22 mouse cellular contexts compared by ENCODE assay signal in the genomic region with DNA sequence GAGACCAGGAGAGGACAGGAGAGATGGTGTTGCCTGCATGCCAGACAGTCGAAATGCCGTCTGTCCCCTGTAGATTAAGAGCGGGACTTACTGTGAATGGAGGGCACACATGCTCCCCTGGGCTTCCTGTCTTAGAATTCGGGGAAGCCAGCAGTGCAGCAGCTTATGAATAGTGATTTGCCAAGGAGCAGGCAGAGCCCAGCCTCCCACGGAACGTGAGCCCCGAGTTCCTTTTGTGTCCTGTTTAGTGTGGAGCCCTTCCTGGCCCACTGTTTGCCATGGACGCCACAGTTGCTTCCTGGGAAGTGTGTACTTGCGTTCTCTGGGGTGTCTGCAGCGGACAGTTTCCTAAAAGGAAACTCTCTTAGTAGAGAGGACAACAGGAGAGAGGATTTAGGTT. TPM values are rescaled to one million over a fixed set of nuclear protein-coding genes. Genes with fewer than 3 reads are reported as not detected.
A peak's percentile ranks its signal among the peaks of the same experiment; 100 is the strongest.
DNase-seq lines count a peak whose midpoint lies in the region; ATAC-seq and TF ChIP-seq lines count a peak whose summit lies in the region.
"Had no signal": no experiment of that assay in that cellular context is flagged by ENCODE, and none has a peak within 500 bp of the region (broad histone marks: within the 10 kb centered on the region; RNA-seq: fewer than 3 reads in every experiment).

No protein-coding gene starts in this region.

- no peak for DNase-seq in heart, postnatal 25 days (ENCODE audit: low spot score)
- peak; percentile 28 for DNase-seq in kidney, postnatal 10 days
- no peak for DNase-seq in midbrain, postnatal 0 days (ENCODE audit: low spot score)
- no peak for DNase-seq in adrenal gland, postnatal 25 days
- DNase-seq: adrenal gland, postnatal 10 days; cerebellum, adult 2 months; kidney, adult 2 months; kidney, postnatal 4 days; liver; liver, postnatal 0 days; thymus, postnatal 4 days had no signal

- no peak for ATAC-seq in heart, embryonic 11.5 days (replicated peaks; ENCODE audit: insufficient number of reproducible peaks, low FRiP score, low TSS enrichment)
- ATAC-seq in kidney, embryonic 14.5 days (ENCODE audit: low FRiP score, low TSS enrichment) = no peak
- ATAC-seq in midbrain, embryonic 13.5 days = no peak
- ATAC-seq in midbrain, postnatal 0 days (ENCODE audit: low FRiP score) = no peak
- ATAC-seq in hematopoietic stem cell, adult 5-6 weeks (replicated peaks in 1 of 2; ENCODE audit: insufficient read depth in 1 of 2, low FRiP score in 2 of 2, low TSS enrichment in 1 of 2, low read depth in 1 of 2, poor library complexity in 2 of 2, severe bottlenecking in 2 of 2) = peak; percentile 12 to 59; a peak in 2 of 4 replicates
- ATAC-seq: forebrain, embryonic 15.5 days; liver, postnatal 0 days had no signal

- H3K4me1 ChIP-seq in heart, embryonic 11.5 days (ENCODE audit: control insufficient read depth, insufficient read depth, low read length) = peaks cover 5% of the 10 kb centered on the region; the same call in 1 of the 2 replicates
- peaks cover 11% of the 10 kb centered on the region for H3K4me1 ChIP-seq in kidney, embryonic 14.5 days (ENCODE audit: control insufficient read depth, insufficient read depth, low read length)
- peaks cover 24% of the 10 kb centered on the region for H3K4me1 ChIP-seq in midbrain, embryonic 13.5 days (replicated peaks)
- peaks cover 5% of the 10 kb centered on the region; the same call in 1 of the 2 replicates for H3K4me1 ChIP-seq in midbrain, postnatal 0 days (ENCODE audit: insufficient read depth, low read length)
- H3K4me1 ChIP-seq: embryonic facial prominence, embryonic 12.5 days had no signal

- H3K9me3 ChIP-seq in heart, embryonic 11.5 days (replicated peaks; ENCODE audit: control insufficient read depth, low read length) = no peaks in the 10 kb centered on the region
- no peaks in the 10 kb centered on the region for H3K9me3 ChIP-seq in kidney, embryonic 14.5 days (ENCODE audit: control insufficient read depth, low read length)
- no peaks in the 10 kb centered on the region for H3K9me3 ChIP-seq in midbrain, embryonic 13.5 days
- no peaks in the 10 kb centered on the region for H3K9me3 ChIP-seq in midbrain, postnatal 0 days (ENCODE audit: low read length)
- H3K9me3 ChIP-seq: embryonic facial prominence, embryonic 12.5 days; forebrain, embryonic 15.5 days had no signal

- no peak overlapping the region for H3K4me3 ChIP-seq in heart, embryonic 11.5 days (ENCODE audit: low read depth, low read length)
- H3K4me3 ChIP-seq in kidney, embryonic 14.5 days (ENCODE audit: low read length) = no peak overlapping the region
- no peak overlapping the region for H3K4me3 ChIP-seq in midbrain, embryonic 13.5 days (replicated peaks)
- no peak overlapping the region for H3K4me3 ChIP-seq in midbrain, postnatal 0 days (ENCODE audit: low read depth, low read length)
- H3K4me3 ChIP-seq: embryonic facial prominence, embryonic 12.5 days; forebrain, embryonic 15.5 days had no signal

- intact Hi-C loops in heart, postnatal 25 days (cut with DNase I) = no loop called here

- H3K27me3 ChIP-seq in heart, embryonic 11.5 days (ENCODE audit: control insufficient read depth, insufficient read depth, low read length) = no peaks in the 10 kb centered on the region
- no peaks in the 10 kb centered on the region for H3K27me3 ChIP-seq in kidney, embryonic 14.5 days (ENCODE audit: control insufficient read depth, insufficient read depth, low read length)
- no peaks in the 10 kb centered on the region for H3K27me3 ChIP-seq in midbrain, embryonic 13.5 days
- no peaks in the 10 kb centered on the region for H3K27me3 ChIP-seq in midbrain, postnatal 0 days (ENCODE audit: insufficient read depth, low read length)
- H3K27me3 ChIP-seq: embryonic facial prominence, embryonic 12.5 days; forebrain, embryonic 15.5 days had no signal

- no peak overlapping the region for H3K9ac ChIP-seq in heart, embryonic 11.5 days (ENCODE audit: low read depth, low read length)
- H3K9ac ChIP-seq in kidney, embryonic 14.5 days (ENCODE audit: low read depth, low read length) = no peak overlapping the region
- 0 out of 2 replicates have a peak overlapping the region, but pooled peaks have one; percentile 5 for H3K9ac ChIP-seq in midbrain, embryonic 13.5 days (replicated peaks)
- no peak overlapping the region for H3K9ac ChIP-seq in midbrain, postnatal 0 days (replicated peaks; ENCODE audit: low read length, poor library complexity, severe bottlenecking)
- H3K9ac ChIP-seq: embryonic facial prominence, embryonic 12.5 days; forebrain, embryonic 15.5 days; liver, postnatal 0 days had no signal

- no peak overlapping the region for H3K27ac ChIP-seq in heart, embryonic 11.5 days (ENCODE audit: low read depth, low read length)
- H3K27ac ChIP-seq in kidney, embryonic 14.5 days (ENCODE audit: low read depth, low read length) = no peak overlapping the region
- no peak overlapping the region for H3K27ac ChIP-seq in midbrain, embryonic 13.5 days
- H3K27ac ChIP-seq in midbrain, postnatal 0 days (ENCODE audit: low read depth, low read length) = no peak overlapping the region
- H3K27ac ChIP-seq: embryonic facial prominence, embryonic 12.5 days; forebrain, embryonic 15.5 days had no signal

- H3K4me2 ChIP-seq in heart, embryonic 11.5 days = peak overlapping the region; percentile 36; the same call in 1 of the 2 replicates
- H3K4me2 ChIP-seq in kidney, embryonic 14.5 days (replicated peaks; ENCODE audit: low read depth, low read length) = no peak overlapping the region
- H3K4me2 ChIP-seq in midbrain, embryonic 13.5 days (replicated peaks) = no peak overlapping the region
- no peak overlapping the region for H3K4me2 ChIP-seq in midbrain, postnatal 0 days (ENCODE audit: low read depth, low read length, poor library complexity, severe bottlenecking)
- H3K4me2 ChIP-seq: embryonic facial prominence, embryonic 12.5 days; forebrain, embryonic 15.5 days had no signal

- 47% methylated on average over 10 of the region's 10 CpGs for WGBS in heart, embryonic 11.5 days (ENCODE audit: insufficient replicate concordance)
- WGBS in kidney, embryonic 14.5 days = 46% methylated on average over 10 of the region's 10 CpGs
- WGBS in midbrain, embryonic 13.5 days = 48% methylated on average over 10 of the region's 10 CpGs
- WGBS in midbrain, postnatal 0 days = 37% methylated on average over 10 of the region's 10 CpGs

- no peak for TF ChIP-seq CTCF in midbrain, postnatal 0 days (IDR thresholded peaks at IDR 0.05)

- H3K36me3 ChIP-seq in heart, embryonic 11.5 days (ENCODE audit: control insufficient read depth, insufficient read depth, low read length) = no peaks in the 10 kb centered on the region
- H3K36me3 ChIP-seq in kidney, embryonic 14.5 days (ENCODE audit: control insufficient read depth, insufficient read depth, low read length) = no peaks in the 10 kb centered on the region
- no peaks in the 10 kb centered on the region for H3K36me3 ChIP-seq in midbrain, embryonic 13.5 days
- H3K36me3 ChIP-seq in midbrain, postnatal 0 days (ENCODE audit: insufficient read depth, low read length) = no peaks in the 10 kb centered on the region
- H3K36me3 ChIP-seq: embryonic facial prominence, embryonic 12.5 days; forebrain, embryonic 15.5 days had no signal

RNA-seq across cellular contexts. Expression of a gene that starts 23.9 kb away (rescaled TPM):
- polyA plus RNA-seq in heart, embryonic 11.5 days (2014; fragmentation: Nextera tagmentation; extraction: Ambion mirVana) = 8.6 and 10.3 TPM in 2 replicates
- total RNA-seq in heart, postnatal 25 days (2021) = 1 to 10 TPM; 3.9 to 4.0 TPM
- 12.9 and 17.0 TPM in 2 replicates for polyA plus RNA-seq in kidney, embryonic 14.5 days (2014; fragmentation: Nextera tagmentation; extraction: Ambion mirVana)
- 12.3 and 12.4 TPM in 2 replicates for polyA plus RNA-seq in midbrain, embryonic 13.5 days (2015; fragmentation: Nextera tagmentation; extraction: Ambion mirVana)
- 14.5 and 15.4 TPM in 2 replicates for total RNA-seq in midbrain, postnatal 0 days (2014; rRNA removed)
- 16.1 and 17.2 TPM in 2 replicates for polyA plus RNA-seq in midbrain, postnatal 0 days (2015; fragmentation: Nextera tagmentation; extraction: Ambion mirVana)
- 15.0 and 16.6 TPM in 2 replicates for total RNA-seq in hematopoietic stem cell, adult 5-6 weeks (2017)
- total RNA-seq in adrenal gland, postnatal 25 days (2021) = 31.3 and 37.2 TPM in 2 replicates

RNA-seq across cellular contexts. Expression of a gene that starts 45.4 kb away (rescaled TPM):
- not detected in 2 replicates for polyA plus RNA-seq in heart, embryonic 11.5 days (2014; fragmentation: Nextera tagmentation; extraction: Ambion mirVana)
- total RNA-seq in heart, postnatal 25 days (2021) = under 1 TPM; 0.78 to 0.98 TPM
- not detected in 2 replicates for polyA plus RNA-seq in kidney, embryonic 14.5 days (2014; fragmentation: Nextera tagmentation; extraction: Ambion mirVana)
- polyA plus RNA-seq in midbrain, embryonic 13.5 days (2015; fragmentation: Nextera tagmentation; extraction: Ambion mirVana) = not detected in 2 replicates
- not detected in 2 replicates for total RNA-seq in midbrain, postnatal 0 days (2014; rRNA removed)
- polyA plus RNA-seq in midbrain, postnatal 0 days (2015; fragmentation: Nextera tagmentation; extraction: Ambion mirVana) = 0.38 TPM in 1 of 2 replicates, not detected in the other
- total RNA-seq in hematopoietic stem cell, adult 5-6 weeks (2017) = not detected in 2 replicates
- not detected in 2 replicates for total RNA-seq in adrenal gland, postnatal 25 days (2021)
- total RNA-seq: adrenal gland, postnatal 10 days; gastrocnemius, adult 18-20 months; heart, postnatal 14 days; layer of hippocampus, postnatal 14 days; left cerebral cortex, postnatal 14 days had no signal
- polyA plus RNA-seq: C2C12; cerebellum, adult 2 months; forebrain, embryonic 15.5 days; kidney, adult 2 months; liver, postnatal 0 days had no signal

Comparison
In these comparisons a context has a peak if more than half of its experiments do, and no peak if none do; other contexts are left out.
1. ATAC-seq: peak in hematopoietic stem cell, adult 5-6 weeks (2 of 2); none in heart, embryonic 11.5 days (single experiment), kidney, embryonic 14.5 days (single experiment), midbrain, embryonic 13.5 days (single experiment) and midbrain, postnatal 0 days (single experiment).